Mouse (Mus musculus) cerebral cortex, adult 2 months (tissue): ENCODE results near the gene Tbc1d5.

ENCODE experiments used
- WGBS: fragments of 180-500 bp; shearing (Covaris S2); methylation state at CpG from one replicate; pipeline ENCODE4 v1.1.7; 2018; 5-methylcytosine and 5-hydroxymethylcytosine counted together

Tbc1d5 gene

DNA sequence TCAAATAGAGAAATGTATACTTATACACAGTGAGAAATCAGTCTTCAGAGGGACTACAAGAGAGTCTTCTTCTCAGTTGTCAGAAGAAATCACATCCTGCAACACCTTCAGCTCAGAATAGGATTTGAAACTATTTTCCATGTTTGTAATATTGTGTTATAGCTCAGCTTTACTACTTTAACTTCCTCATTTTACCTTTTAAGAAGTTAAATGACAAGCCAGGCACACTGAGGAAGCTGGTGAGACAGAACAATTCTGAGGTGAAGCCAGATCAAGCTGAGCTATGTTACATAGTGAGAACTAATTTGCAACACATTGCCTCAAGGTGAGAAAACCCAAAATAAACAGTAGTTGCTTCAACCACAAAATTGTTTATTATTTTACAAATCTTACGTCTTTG, 135.3 kb downstream of the Tbc1d5 start:
- WGBS = 79% methylated on average over 1 of the region's 1 CpGs

DNA sequence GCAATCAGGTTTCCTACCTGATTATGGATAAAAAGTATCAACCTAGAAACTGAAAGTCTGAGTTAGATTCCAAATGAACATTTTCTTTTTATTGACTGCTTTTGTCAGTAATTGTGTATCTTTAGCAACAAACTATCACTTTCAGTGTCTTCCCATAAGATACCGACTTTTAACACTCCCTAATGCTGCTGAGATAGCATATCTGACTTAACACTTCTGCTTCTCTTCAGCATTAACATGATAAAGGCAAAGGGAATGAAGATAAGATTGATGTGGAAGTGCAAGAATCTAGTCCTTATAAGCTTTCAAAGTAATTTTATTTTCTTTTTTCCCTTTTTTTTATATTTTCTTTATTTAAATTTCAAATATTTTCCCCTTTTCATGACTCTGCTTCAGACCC, 138.3 kb downstream of the Tbc1d5 start:
- WGBS = 89% methylated on average over 1 of the region's 1 CpGs

DNA sequence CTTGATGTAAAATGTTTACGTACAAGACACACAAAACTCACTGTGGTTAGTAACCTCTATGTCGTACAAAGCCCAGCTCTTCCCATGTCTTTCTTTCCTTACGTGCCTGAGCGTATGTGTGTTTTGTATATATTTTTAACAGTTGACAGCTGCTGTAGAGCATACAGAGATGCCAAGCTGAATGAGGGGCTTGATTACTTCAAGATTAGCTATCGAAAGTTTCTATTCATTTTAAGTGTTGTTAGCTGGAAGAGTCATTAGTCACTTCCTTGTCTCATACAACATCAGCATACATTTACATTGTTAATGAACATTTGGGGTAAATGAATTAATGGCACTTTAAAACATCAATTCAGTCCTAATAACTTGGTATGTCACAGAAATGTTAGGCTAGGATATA, 155.9 kb downstream of the Tbc1d5 start:
- 75% methylated on average over 5 of the region's 5 CpGs for WGBS

DNA sequence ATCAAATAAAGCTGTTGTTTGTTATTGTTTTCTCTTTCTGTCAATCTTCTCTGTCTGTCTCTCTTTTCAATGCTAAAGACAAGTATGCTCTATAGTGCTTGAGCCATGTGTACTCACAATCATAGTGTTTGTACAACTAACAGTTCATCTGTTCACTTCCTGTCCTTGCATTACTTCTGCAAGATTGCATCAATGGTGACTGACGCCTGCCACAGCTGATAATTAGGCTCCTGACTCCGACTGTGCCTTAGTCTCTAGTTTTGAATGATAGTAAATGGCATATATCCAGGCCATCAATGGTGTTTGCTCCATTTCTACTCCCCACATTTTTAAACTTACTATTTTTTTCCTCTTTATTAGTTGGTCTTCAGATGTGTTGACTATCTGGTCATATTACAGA, 162.8 kb downstream of the Tbc1d5 start:
- 74% methylated on average over 2 of the region's 2 CpGs for WGBS

DNA sequence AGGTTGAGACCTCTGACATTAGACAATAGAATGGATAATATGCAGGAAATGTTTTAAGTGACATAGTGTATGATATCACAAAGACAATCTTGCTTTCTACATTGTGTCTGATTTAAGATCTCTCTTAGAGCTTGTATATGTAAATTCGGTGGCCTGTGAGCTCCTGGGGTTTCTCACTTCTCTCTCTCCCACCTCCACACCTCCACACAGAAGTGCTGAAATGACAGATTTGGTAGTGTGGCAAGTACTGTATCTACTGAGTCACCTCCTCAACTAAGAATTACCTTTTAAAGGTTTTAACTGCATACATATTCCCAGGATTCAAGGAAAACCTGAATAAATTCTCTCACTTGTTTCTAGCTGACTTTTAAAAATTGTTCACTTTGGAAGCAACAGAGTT, 180.9 kb downstream of the Tbc1d5 start:
- WGBS = 47% methylated on average over 1 of the region's 1 CpGs

DNA sequence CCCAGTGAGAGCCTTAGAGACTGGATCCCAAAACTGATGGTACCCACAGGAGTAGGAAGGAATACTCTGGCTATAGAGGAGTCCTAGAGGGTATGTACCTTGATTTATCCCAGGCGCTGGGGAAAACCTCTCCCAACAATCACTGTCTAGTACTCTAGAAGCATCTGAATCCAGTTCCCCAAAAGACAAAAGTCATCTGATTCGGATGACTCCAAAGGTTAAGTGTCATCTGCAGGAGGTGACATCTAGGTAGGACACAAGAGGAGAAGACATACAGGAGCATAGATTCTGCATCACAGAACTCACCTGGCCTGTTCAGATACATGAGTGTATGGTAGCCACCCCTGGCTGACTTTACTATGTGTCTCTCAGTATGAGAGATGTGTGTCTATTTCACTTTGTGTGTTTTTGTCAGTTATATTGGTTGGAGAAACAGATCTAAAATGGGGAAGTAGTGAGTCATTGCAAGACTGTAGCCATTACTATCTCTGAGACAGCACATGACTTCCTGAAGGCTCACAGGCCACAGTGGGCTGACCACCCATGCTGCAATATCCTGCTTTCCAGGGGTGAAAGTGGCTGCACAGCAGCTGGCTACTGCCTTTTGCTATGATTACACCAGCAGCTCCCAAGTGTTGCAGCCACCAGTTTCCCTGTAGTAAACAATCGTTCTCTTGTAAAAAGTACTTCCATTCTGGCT, 185.7 kb downstream of the Tbc1d5 start:
- 84% methylated on average over 3 of the region's 3 CpGs for WGBS

DNA sequence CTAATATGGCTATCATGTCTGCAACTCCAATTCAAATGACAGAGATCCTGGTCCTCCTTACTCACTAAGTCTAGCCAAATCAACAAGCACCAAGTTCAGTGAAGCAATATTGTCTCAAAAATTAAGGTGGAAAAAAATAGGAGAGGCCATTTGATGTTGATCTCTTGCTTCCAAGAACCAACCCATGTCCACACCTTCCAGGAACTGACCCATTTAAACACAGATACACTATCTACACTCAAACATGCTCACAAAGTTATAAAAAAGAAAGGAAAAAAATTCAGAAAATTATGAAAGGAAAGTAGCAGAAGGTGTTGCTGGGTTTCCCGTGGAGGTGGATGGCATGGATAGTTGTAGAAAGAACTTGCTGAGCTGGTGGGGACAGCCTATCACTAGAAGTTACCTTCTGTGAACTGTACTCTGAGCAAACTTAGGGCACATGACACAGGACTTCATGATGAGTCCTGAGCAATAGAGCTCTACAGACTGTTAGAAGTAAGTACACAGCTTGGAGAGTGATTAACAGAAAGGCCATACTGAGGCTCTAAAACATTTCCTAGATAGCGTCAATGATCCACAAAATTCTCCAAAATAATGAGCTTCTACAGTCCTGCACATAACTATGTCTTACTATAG, 188.3 kb downstream of the Tbc1d5 start:
- 92% methylated on average over 2 of the region's 2 CpGs for WGBS

DNA sequence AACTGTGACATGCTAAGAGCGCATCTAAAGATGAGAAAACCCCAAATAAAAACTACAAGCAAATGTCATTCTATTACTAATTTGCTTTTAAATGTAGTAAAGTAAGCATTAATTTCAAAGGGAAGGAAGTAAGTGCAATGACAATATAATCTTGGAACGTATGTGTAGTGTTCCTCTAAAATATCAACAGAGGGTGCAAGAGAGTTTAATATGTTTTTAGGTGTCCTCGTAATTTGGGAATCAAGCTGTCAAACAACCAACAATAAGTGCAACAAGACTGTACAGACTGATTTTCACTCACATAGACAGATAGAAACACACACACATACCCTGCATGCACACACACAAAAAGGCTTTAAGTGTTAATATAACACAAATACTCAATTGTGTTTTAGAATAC, 191.2 kb downstream of the Tbc1d5 start:
- WGBS = 38% methylated on average over 3 of the region's 3 CpGs

DNA sequence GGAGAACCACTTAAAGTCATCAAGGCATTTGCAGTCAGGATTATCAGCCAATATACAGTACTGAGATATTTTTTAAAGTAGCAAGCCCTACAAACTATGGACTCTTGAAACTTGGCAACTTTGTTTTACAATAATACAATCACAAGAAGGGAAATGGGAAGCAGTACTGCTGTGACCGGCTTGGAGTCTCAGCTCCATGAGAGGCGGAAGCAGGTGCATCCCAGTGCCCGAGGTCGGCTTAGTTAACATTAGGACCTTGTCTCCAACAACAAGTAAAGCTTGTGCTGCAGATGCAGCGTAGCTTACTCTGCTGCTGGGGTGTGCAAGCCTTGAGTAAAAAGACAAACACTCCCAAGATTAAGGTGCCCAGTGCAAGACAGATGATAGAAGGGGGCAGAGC, 197.2 kb downstream of the Tbc1d5 start:
- 75% methylated on average over 5 of the region's 5 CpGs for WGBS

DNA sequence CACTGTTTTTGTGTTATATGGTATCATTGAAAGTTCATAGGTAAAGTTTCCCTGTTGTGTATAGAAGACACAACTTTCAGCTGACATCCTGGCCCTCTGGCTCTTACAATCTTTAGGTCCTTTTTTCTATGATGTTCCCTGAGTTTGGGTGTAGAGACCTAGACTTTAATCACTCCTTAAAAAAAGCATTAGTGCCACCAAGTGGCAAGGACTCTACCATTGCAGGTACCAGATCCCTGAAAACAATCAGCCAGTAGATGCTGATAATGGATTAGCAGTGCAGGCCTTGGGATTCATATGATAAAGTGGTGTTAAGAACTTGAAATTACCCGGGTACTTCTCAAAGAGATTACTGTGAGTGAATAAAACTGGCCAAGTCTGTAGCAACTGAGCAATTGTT, 207.0 kb downstream of the Tbc1d5 start:
- WGBS = 15% methylated on average over 1 of the region's 1 CpGs

DNA sequence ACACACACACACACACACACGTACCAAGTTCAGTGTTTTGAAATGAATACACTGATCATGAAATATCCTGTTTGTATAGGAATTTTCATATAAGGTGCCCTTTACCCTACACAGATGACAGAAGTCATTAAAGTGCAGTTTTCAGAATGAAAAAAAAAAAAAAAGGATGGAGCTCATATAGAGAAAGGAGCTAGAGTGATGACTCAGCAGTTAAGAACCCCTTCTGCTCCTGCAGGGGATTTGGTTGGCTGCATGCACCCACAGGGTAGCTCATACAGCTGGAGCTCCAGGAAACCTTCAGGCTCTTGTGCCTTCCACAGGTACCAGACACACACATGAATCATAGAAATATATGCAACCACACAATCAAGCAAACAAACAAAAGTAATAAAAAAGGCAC, 213.0 kb downstream of the Tbc1d5 start:
- WGBS = 92% methylated on average over 1 of the region's 1 CpGs

DNA sequence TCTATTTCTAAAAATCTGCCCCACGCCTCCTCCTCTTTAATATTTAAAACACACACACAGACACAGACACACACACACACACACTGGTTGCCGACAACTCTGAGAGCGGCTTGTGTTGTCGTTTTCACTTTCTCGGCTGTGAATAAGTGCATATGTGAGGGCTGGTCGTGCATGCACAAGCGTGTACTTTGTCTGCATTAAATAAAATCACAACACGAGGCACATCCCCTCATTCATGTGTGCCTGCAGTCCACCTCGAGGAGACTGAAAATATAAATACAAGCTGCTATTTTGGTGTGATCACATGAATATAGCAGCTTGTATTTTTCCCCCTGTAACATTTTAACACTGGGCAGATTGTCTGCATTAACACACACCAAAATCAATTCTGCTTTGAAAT, 224.8 kb downstream of the Tbc1d5 start:
- WGBS = 49% methylated on average over 9 of the region's 9 CpGs

DNA sequence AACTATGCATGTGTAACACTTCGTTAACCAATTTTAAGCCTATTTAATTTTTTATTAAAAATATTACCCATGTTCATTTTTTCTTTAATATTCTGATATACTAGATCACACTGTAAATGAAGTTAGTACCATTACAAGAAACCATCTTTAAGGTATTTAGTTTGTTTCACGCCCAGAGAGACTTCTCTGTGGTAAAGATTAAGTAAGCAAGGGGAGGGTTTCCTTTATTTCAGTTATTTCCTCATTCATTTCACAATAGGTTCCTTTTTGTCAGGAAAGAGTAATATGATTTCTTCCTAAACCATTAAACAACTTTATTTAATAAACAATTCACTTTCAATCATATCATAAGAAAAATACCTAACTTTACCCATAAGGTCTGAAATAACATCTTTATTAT, 256.8 kb downstream of the Tbc1d5 start:
- 98% methylated on average over 2 of the region's 2 CpGs for WGBS

DNA sequence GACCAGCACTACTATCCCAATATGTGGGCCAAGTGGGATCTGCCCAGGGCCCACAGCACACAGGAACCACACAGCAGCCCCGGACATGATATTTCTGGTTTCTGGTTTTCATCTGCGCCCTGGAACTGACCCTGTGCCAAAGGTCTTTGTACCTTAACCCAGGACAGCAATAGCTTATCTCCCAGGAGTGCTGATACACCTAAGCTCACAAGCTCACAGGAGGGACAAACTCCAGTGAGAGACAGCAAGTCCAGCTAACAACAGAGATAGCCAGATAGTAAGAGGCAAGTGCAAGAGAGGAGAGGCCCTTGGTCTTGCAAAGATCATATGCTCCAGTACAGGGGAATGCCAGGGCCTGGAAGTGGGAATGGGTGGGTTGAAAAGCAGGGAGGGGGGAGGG, 263.9 kb downstream of the Tbc1d5 start:
- WGBS = 99% methylated on average over 2 of the region's 2 CpGs

DNA sequence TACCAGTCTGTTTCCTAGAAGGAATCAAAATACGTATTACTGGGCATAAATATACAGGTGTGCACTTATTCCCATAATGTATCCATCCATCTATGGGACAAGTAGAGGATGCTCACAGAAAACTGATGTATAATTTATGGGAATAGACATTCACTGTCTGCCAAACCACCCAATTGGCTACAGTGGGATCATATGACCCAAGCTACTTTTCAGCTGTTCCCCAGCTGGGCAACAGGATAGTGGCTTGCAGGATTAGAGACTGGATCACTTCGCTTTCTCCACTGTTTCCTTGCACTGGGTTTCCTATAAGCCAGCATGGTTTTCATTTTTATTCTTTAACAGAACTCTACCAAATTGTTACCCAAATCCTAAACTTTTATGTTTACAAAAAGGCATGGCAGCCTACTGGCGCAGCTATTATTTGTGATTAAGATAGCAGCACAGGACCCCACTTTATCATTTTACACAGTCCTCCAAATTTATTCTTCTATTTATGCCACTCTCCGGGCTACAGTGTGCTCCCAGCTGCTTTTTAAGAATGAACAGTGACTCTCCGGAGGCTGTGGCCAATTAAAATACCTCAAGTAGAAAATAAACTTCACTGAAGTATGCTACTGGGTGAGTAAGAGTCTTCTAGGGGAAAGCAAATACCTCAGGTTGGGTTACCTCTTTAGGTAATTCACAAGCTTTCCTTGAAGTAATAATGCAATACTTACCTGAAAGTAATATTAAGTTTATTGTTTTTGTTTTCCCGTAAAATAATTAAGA, 270.4 kb downstream of the Tbc1d5 start:
- 71% methylated on average over 6 of the region's 6 CpGs for WGBS

DNA sequence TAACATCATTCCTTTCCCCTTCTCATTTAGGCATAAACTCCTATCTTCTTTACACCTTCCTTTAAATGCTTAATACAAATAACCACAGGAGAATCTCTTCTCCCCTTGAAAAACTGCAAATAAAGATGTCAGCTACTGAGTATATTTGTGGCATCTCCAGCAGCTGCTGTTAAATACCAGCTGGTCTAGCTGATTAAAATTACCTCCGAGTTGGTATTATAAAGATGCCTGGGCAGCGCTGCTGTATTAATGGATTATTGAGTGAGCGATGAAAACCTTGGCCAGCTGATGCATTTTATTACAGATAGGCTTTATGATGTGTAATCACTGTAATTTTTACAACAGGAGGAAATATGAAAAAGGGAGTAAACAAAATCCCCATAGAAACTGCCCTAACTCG, 271.0 kb downstream of the Tbc1d5 start:
- 80% methylated on average over 4 of the region's 4 CpGs for WGBS

DNA sequence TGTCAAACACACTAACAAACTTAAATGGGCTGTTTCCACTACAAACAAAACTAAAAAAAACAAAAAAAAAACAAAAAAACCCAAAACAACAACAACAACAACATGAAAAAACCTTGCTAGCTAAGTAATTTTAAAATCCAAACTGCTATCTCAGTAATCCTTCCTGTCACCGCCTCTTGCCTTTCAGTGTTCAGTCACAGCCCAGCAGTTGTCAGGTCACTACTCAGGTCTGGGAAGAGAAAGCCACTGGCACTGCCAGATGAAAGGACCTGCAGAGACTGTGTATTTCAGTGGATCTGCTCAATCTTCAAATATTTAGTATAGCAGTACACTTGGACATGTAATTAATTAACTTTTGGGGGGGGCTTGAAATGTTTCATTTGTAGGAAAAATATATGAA, 272.5 kb downstream of the Tbc1d5 start:
- WGBS = 91% methylated on average over 1 of the region's 1 CpGs

DNA sequence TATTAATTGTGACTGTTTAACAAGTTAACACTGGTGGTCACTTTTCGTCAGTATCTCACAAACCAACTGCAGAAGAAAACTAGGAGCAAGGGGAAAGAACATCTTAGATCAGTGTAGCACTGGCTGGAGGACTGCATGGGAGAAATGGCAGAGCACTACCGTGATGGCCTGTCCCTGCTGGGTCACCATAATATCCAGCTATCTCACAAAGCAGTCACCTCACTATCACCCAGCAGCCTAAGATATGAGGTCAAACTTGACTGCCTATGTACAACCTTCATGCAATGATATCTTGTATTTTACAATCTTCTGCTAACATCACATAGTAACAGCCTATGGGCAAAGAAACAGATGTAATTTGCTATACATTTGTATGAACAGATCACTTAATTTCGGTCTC, 274.7 kb downstream of the Tbc1d5 start:
- WGBS = 97% methylated on average over 3 of the region's 3 CpGs

DNA sequence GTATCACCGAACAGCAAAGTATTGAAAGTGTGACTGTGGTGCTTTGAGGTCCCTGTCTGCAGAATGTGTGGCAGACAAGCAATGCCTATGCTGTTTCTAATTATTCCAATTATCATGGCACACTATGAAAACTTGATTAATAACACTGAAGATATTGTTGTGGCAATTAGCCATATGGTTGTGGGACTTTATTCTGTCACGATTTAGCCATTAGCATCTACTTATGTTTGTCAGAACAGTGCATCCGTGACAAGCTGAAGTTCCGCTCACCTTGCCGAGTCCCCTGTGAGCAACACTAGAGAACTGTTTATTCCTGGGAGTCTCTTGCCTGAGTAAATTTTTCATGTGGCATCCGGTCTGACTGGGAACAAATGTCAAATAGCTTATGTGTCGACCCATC, 281.3 kb downstream of the Tbc1d5 start:
- 93% methylated on average over 7 of the region's 7 CpGs for WGBS

DNA sequence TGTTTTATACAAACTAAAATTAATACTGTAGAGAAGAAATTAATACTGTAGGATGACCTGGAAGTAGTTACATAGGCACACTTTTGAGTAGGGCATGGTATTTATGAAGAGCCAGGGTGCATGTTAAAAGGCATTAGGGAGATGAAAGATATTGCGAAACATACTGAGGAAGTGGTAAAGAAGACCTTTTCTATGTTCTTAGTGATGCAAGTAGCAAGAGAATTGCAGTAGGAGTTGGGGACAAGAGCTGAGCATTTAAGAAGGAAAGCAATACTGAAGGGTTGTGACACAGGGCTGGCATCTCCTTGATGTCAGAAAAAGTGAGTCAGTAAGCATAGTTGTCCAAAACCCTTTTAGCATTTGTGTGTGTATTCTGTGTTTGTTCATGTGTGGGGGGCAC, 289.7 kb downstream of the Tbc1d5 start:
- WGBS = 100% methylated on average over 1 of the region's 1 CpGs

DNA sequence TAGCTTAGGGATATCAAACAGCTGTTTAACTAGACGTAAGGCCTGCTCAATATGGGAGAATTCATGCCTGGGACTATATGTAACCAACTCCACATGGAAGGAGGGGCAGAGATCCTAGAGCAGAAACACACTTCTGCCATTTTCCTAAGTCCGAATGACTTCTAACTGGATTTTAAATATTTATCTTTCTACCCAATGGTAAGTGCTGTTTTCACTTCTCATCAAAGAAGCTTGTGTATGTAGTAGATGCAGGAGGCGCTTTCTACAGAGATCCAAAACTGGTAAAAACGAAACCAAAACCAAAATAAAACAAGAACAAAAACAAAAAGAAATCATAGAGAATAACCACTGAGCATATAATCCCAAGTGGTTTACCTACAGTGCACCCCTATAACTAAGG, 299.2 kb downstream of the Tbc1d5 start:
- WGBS = 88% methylated on average over 4 of the region's 4 CpGs

DNA sequence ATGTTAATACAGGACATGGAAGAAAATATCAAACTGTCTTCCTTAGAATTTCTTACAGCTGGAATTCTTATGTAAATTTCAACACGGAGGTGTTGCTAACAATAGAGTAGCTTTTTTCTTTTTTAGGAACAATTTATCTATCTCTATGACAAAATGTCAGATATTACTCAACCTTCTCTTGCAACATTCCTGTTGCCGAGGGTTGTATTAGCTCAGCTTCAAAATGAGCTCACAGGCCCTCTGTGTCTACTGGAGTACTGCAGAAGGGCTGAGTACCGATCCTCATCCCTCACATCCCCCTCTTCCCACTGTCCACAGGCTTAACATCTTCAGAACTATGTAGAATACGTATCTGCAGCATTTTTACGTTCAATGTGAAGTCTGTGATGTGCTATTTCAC, 302.7 kb downstream of the Tbc1d5 start:
- 71% methylated on average over 5 of the region's 5 CpGs for WGBS

DNA sequence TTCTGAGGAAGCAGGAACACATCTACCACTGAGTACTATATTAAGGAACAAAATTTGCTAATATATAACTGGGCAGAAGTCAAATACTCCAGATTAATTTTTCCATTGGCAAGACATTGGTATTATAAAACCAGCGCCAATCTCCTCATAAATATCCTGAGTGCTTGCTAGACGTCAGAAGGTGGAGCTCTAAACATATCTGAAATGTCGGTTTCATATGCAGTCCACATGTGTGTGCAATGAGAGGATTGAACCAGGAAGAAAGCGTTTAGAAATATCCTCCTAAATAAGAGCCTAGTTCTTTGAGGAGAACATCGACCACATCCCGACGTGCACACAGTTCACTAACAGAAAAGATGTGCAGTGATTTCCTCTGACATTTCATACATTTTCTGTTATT, 305.1 kb downstream of the Tbc1d5 start:
- WGBS = 53% methylated on average over 7 of the region's 7 CpGs
